Mouse (Mus musculus) kidney, adult 9 months (tissue): Measurements from ENCODE around the gene Gcsam.

Source experiments
- DNase-seq: peaks from one replicate; pipeline ENCODE4 v3.0.0; 2022

Gcsam gene

DNA sequence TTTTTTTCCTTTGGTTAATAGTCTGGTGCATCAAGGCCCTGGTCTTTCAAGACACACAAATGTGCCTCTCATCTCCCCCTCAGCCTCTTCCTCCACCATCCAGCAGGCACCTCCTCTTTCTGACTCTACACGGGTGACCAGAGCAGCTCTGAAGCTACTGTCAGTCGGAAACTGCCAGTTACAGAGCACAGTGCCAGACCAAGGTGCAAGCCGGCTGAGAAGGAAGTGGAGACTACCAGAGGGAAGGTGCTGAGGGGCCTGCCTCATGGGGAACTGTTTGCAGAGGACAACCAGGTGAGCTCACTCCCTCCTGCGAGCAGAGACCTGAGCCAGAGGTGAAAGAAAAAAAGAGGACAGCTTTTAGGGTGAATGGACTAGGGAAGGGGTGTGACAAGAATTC lies at the start of gene Gcsam:
Gcsam (plus strand) TSS at position 114 of the 400 bp plus-strand sequence.
- no peak for DNase-seq

DNA sequence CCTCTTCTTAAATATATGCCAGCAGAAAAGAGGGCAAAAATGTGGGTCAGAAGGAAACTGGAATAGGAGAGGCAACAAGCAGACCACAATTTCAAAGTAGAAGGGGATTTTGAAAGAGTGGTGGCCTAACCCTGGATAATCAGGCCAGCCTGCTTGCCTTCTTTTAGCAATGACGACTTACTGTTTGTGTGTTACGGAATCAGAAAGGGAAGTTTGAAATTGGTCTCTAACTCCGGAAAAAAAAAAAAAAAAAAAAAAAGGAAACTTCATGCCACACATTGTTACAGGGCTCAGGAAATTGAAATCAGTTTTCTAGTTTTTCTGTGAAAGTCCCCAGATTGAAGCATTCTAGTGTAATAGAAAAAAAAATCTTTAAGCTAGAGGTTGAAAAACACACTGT lies 48.4 kb upstream of the Gcsam start:
- DNase-seq, result no peak

DNA sequence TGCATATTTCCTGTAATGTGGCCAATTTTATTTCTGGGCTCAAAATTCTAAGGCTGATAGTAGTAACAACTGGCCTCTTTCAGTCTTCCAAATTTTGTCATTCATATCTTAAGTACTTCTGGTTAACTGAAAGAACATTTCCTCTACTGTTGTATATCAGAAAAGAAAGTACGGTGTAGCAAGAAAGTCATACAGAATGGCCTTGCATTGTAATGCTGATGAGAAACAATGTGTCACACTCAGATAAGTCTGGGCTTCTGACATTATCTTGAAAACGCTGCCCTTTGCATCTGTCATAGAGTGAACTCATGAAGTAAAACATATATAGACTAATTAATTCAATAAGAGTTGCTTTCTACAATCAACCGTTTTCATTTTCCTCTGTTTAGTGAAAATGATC lies 37.9 kb upstream of the Gcsam start:
- DNase-seq, result no peak

DNA sequence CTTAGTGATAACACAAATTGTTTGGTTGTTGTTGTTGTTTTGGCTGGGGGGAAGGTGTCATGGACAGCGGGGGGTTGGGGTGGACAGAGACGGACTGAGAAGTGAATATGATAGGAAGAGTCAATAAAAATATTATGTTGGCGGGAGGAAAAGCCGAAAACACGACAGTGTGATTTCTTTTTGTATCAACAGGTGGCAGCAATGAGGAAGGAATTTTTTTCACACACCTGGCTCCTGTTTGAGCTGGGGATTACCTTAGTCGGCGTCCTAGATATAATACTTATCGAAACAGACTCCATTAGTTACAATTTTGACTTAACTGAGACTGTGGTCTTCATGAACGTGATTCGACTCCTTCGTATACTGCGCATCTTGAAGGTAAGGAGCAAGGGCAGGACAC lies 30.3 kb upstream of the Gcsam start:
- peak; percentile 5 for DNase-seq

DNA sequence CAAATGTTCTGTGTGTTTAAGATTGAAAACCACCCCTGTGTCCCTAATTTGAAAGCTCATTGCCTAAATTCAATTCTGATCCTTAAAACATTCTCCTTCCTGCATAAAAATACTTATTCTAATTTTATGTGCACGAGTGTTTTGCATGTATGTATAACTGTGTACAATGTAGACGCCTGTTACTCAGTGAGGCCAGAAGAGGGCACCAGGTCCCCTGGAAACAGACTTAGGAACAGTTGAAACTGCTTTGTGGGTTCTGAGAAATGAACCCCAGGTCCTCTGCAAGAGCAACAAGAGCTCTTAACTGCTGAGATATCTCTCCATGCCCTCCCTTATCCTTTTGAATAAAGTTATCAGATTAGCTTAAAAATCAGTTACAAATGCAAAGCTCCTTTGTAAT lies 27.7 kb upstream of the Gcsam start:
- DNase-seq, result peak; percentile 24

DNA sequence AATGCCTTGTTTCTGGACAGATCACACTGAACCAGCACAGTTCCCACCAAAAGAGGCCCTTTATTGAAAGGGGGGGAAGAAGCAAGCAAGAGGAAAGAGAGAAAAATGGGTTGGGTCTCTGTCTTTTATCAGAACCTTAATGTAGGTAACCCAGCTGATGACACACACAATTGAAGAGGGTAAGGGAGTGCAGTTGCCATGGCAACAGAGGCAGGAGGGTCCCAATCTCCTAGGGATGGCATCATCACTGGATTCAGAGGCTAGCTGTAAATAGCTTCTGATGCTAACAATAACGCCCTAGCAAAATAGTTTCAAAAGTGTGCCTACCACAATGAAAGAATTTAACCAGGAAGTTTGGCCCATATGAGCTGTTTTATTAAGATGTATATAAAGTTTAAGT lies 16.5 kb upstream of the Gcsam start:
- no peak for DNase-seq

DNA sequence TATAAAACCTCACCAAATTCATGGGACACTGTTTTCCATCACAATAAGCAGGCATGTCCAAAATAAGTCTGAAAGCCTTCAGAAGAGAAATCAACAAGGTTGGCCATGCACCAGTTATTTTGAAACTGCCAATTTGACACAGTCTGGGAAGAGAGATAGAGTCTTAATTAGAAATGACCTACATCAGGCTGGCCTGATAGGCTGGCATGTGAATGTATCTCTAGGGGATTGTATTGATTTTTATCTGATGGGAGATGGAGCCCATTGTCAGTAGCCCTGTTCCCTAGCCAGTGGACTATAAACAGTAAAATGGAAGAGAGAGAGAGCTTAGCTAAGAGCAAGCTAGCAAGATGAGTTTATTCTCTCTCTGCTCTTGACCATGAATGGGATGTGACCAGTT lies 14.7 kb upstream of the Gcsam start:
- no peak for DNase-seq

DNA sequence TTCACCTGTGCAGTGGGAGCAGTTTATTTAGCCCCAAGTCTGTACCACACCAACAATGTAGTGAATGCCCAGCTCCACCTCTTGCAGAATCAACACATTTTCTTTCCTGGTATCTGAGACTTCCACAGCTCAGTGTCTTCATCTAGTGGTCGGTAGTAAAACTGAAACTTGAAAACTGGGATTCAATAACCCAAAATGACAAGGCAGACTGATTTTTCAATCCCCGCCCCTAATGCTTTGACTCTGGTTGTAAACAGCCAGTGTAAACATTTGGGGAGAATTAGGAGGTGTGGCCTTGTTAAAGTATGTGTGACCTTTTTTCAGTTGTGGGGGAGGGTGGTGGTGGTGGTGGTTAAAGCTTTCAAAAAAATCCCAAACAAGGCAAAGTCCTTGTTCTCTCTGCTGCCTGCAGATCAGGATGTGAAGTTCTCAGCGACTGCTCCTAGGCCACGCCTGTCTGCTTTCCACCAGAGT lies 1.7 kb upstream of the Gcsam start:
- peak; percentile 64 for DNase-seq

DNA sequence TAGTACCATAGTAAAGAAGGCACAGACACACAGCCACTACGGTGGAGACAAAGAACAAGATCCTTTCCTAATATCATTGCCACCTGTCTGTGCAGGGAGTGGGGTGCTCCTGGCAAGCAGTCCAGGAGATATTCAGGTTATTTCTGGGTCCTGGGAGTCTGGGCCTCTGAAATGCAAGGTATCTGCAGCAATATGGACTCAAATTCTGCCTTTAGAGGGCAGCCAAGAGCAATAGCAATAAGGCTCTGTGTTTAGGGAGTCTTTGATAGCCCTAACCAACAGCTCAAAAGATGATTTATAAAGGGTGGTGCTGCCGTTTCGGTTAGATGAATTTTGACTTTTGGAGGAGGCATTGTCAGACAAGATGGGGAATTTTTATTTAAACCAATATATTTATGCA lies 880 bp upstream of the Gcsam start:
- DNase-seq, result peak; percentile 33

DNA sequence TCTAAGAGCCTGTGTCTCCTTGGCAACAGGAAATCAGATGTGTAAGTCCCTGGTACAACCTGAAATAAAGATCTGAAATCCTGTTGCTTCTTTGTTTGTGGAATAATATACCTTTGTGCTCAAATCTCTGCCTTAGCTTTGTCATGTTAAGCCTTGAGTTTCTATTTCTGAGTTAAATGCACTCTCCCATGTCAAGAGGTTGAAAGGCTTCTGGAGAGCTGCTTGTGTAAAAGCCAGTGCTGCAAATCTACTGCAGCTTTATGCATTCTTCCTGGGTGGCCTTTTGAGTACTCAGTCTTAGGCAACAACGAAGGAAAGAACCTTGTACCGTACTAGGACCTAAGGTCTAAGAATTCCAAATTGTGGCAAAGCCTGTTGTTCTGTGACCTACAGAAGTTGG lies 3.1 kb downstream of the Gcsam start:
- DNase-seq, result no peak

DNA sequence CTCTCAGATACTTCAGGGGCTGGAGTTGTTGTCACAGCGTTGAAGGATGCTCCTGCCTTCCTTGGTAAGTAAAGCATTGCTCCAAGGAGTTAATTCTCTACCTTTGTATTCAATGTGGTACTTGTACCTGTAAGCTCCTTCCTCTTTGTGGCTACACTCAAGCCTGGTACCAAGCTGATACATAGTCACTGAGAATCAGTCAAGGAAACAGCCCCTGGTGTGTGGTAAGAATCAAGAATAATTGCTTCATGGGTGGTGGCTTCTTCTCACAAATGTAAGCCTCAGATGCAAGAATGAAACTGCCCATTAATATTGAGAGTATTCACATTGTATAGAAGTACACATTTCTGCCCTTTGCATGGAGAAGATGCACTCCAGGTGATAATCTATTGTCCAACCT lies 5.8 kb downstream of the Gcsam start:
- no peak for DNase-seq

DNA sequence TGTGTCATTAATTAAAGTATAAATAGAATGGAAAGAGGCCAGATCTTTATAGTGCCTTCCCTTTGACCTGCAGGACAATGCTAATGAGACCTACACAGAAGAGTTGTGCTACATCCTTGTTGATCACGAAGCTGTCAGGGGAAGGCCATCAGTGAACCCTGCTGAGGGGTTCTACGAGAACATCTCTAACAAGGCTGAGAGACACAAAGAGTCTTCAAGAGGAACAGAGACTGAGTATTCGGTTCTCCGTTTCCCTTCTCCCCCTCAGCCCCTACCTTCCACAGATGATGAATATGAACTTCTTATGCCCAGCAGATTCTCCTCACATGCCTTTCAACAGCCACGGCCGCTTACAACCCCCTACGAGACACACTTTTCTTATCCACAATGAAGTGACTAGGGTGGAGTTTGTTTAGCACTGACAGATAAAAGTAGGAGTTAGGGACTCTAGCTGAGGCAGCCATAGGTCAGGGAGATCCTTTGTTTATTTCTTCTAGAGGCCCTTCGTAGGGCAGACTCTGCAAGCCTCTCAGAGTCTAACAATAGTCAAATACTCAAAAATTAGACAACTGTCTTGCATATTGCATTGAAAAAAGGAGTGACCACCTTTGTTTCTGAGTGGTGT lies 9.7 kb downstream of the Gcsam start:
- no peak for DNase-seq

DNA sequence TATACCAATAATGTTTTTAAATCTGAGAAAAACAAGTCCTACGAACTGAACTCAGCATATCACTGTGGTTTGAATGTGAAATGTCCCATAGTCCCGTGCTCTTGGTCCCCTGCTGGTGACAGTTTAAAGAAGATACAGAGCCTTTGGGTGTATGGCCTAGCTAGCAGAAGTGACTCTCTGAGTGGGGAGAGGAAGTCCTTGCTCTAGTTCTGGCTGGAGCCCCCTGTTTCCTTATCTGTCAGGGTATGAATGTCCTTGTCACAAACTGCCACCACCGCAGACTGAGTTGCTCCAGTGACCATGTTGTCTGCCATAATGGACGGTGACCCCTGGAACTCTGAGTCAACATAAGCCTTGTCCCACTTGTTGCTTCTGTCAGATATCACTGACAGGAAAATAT lies 13.1 kb downstream of the Gcsam start:
- no peak for DNase-seq

DNA sequence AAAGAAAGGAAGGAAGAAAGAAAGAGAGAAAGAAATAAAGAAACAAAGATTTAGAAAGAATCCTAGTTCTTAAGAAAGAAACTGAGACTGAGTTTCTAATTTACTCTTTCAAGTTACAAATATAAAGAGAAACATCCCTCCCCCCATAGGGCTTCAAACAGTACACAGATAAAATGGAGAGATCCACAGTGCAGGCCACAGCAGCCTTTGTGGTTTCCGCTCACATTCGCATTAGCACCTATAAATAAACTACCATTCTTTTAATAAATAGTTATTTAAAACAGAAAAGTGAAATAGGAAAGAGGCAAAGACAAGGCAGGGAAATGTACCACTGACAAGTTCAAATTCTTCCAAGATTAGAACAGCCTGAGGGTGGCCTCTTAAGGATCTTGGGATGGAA lies 14.6 kb downstream of the Gcsam start:
- no peak for DNase-seq

DNA sequence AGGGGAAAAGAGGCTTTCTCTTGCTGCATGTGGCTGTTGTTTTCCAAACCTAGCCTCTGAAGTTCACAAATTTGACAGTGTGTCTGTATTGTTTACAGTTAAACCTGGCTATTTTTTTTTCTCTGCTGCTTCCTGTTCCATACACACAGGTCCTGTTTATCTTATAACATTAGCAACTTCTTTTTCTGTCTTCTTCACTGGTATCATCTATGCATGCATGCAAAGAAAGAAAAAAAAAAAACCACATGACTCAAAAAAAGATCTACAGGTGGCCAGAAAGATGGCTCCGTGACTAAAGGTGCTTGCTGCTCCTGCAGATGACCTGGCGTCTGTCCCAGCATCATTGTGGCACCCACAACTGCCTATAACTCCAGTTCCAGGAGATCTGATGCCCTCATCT lies 15.2 kb downstream of the Gcsam start:
- no peak for DNase-seq

DNA sequence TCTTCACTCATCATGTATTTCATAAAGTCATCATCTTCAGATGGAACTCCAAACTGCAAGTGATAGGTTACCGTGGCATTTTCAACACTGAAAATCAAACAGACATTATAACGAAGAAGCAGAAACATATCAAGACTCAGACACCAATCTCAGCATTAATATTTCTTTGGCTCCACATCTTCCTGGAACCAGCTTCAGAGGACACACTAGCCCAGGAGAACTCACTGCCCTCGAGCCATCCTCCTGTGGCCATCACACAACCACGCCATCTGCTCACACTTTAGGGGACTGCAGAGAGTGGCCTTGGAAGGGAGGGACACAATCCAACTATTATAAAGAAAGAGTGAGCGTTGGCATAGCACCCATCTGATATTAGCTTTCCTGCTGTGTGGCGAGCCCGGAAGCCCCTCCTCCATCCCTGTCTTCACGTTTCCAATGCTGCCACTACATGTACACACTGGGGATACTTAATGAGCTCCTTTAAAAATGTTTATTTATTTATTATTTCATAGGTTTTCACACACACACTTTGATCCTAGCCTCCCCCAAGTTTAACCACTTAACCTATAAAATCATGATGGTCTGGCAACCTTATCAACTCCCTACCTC lies 19.4 kb downstream of the Gcsam start:
- DNase-seq, result no peak

DNA sequence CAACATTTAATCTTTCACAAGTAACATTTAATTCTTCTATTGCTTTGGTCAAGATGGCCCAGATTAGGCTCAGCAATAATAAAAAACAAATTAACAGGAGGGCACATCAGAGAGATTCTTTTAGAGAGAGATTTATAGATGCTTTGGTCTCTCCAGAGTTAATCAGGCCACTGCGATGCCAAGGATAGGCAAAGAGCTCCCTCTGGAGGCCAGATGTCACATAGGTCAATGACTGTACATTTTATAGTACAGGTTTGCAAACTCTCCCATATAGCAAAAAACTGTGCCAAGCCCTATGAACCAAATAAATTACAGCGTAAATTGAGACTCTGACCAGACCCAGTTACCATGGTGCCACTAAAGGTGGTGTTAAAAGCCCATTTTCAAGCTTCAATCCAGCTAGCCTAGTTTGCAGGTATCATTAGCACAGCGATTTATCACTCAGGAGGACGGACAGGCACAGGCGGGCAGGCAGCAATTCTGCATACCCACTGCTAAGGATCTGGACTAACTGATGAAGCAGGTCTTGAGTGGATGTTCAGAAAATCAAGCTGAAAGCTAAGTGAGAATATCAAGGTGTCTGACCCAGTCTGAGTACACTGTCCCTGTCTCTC lies 20.3 kb downstream of the Gcsam start:
- peak; percentile 67 for DNase-seq

DNA sequence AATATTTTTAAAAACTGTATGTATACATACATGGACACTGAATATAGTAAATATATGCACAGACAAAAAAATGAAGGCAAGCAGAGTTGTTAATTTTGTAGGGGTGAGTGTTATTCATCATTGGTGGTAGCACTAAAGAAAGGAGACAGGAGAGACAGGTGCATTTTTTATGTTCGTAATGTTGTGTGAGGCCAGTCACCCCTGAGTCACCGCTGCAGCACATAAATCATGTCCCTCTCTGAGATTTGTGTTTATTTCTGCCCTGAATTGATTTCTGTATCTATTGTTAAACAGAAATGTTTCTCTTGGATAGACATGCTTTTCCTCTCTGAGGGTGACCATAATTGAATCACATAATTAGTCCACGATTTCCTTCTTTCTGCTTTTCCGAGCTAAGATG lies 22.2 kb downstream of the Gcsam start:
- DNase-seq, result no peak

DNA sequence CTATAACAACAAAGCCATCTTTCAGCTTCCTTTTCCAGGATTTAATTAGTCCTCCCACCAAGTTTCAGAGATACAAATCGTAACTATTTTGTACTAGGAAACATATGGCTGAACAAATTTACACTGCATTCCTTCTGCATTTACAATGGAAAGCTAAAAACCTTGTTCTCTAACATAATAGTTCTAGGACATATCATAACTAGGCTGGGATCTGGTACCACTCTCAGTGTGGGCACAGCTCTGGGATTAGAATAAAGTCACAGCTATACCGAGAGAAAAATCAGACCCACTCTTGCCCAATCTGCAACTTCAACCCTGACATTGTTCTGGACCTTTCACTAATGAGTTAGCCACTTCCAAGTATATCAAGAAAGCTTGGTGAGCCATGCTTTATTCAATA lies 25.6 kb downstream of the Gcsam start:
- no peak for DNase-seq

DNA sequence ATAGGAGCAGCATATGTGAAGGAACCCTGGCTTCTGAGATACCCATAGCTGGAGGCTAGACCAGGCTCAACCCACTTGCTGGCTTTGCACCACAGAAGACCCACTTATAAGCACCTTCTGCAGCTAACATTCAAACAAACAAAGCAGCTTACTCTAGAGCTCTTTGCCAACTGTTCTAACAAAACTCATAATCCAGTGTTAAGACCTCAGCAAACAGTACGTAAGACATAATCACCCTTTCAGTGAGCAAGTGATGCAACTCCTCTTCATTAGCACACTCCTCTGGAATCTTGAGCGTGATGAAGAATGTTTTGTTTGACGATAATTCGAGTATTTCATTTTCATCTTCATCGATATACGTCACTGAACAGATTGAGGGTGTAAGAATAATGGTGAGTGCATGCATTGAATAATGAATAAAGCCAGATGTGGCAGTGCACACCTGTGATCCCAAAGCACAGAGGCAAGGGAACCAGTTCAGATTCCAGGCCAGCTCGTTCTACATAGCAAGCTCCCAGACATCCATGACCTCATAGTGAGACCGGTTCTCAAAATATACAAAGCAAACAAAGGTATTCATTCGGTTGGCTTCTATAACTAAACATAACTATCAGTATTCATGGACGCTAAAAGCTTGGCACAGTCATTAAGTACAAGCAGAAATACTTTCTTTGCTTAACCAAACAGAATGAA lies 30.0 kb downstream of the Gcsam start:
- DNase-seq, result no peak

DNA sequence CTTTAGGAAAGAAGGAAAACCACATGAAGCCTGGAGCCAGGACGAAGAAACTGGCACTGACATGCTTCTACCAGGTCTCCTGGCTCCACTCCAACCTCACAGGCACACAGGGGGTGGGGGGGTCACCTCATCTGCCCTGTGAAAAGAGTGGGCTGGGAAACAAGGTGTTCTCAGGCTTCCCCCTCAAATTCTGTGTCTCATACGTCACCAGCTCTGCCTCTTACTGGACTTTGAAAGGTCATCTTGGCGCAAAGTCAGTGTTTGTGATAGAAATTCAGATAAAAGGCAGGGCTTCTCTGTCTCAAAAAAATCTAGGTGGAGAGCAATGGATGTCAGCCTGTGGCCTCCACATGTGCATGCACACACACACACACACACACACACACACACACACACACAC lies 31.1 kb downstream of the Gcsam start:
- no peak for DNase-seq

DNA sequence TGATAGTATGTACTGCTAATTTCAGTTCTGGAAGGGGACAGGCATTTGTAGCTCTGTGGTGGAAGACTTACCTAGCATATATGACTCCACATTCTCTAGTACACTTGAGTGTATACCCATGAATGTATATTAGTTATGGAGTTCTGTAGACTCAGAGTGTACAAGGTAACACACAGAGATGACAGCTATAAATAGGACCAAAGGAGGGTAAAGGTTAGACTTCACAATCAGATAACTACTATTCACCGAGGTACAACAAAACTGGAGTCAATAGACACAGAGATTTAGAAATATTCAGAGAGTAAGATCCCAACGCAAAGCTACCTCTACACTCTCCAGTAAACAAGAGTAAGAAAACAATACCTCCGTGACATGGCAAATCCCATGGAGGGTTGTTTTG lies 33.8 kb downstream of the Gcsam start:
- DNase-seq, result no peak

DNA sequence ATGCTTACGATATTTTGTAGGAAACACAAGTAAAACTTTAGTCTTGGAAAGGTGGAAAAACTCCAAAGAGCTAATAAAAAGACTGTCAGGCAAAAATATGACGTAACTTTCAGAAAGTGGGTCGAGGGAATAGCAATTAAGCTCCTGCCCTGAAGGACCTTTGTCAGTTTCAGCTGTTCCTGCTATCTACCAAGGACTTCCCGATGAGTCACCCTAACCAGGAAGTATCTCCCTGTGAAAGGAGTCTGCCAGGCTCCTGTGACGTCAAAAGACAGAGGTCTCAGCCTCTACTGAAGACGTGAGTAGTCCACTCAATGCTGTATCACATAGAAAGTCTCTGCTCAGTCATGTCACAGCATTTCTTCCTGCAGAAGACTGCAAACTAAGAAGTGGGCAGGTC lies 34.2 kb downstream of the Gcsam start:
- peak; percentile 12 for DNase-seq

DNA sequence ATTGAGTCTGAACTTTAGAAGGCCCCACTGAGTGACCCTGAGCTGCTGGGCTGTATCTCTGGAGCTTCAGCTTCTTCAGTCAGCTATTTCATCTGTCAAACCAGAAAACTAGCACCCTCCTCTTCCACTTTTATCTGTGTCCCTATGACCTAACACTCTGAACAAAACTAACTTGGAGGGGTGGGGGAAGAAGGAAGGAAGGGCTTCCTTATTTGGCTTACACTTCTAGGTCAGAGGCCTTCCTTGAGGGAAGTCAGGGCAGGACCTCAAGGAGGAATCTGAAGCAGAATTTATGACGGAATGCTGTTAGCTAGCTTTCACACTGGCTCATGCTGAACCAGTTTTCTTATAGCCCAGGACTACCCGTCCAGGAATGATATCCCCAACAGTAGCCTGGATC lies 41.3 kb downstream of the Gcsam start:
- DNase-seq, result no peak
